Mouse (Mus musculus) liver, embryonic 11.5 days (tissue): ENCODE measurements around the gene Slc6a9. TPM values are rescaled to one million over a fixed set of nuclear protein-coding genes. Genes with fewer than 3 reads are reported as not detected.

Source experiments
- ATAC-seq: fragments of 200-750 bp; cut with Nextera tagmentation; replicated peaks from 2 replicates; pipeline ENCODE4 v1.8.0; 2017; ENCODE audit warnings: moderate number of reproducible peaks, mild to moderate bottlenecking, moderate TSS enrichment, moderate library complexity; ENCODE audit not compliant: low FRiP score
- DNase-seq: peaks from one replicate; pipeline ENCODE4 v3.0.0-alpha.2; 2017; ENCODE audit warnings: low spot score
- H3K27ac ChIP-seq: fragments of 300-500 bp; sonication (generic); 2 replicates; pipeline ENCODE4 v1.5.1; 2014; ENCODE audit warnings: mild to moderate bottlenecking, low read depth, low read length, control low read depth
- H3K27me3 ChIP-seq: fragments of 300-500 bp; sonication (generic); replicated peaks from 2 replicates; pipeline ENCODE4 v1.6.1; 2014; ENCODE audit warnings: low read length, mixed read lengths; ENCODE audit not compliant: control insufficient read depth, insufficient read depth
- H3K36me3 ChIP-seq: fragments of 300-500 bp; sonication (generic); 2 replicates; pipeline ENCODE4 v1.6.1; 2014; ENCODE audit warnings: mild to moderate bottlenecking, low read length, moderate library complexity, mixed read lengths; ENCODE audit not compliant: control insufficient read depth, insufficient read depth
- H3K4me1 ChIP-seq: fragments of 300-500 bp; sonication (generic); replicated peaks from 2 replicates; pipeline ENCODE4 v1.6.1; 2014; ENCODE audit warnings: low read length, mixed read lengths; ENCODE audit not compliant: control insufficient read depth, insufficient read depth
- H3K4me2 ChIP-seq: fragments of 300-500 bp; sonication (generic); 2 replicates; pipeline ENCODE4 v1.6.1; 2014; ENCODE audit warnings: mild to moderate bottlenecking, control low read depth, moderate library complexity
- H3K4me3 ChIP-seq: fragments of 300-500 bp; sonication (generic); 2 replicates; pipeline ENCODE4 v1.5.1; 2014; ENCODE audit warnings: low read depth, low read length, control low read depth
- H3K9ac ChIP-seq: fragments of 300-500 bp; sonication (generic); 2 replicates; pipeline ENCODE4 v1.6.1; 2014; ENCODE audit warnings: low read depth, low read length, control low read depth
- H3K9me3 ChIP-seq: fragments of 300-500 bp; sonication (generic); 2 replicates; pipeline ENCODE4 v1.6.1; 2016; ENCODE audit warnings: low read length, inconsistent platforms, mixed read lengths; ENCODE audit not compliant: control insufficient read depth
- WGBS: fragments of 180-500 bp; shearing (Covaris S2); extraction: QIAGEN DNeasy Blood & Tissue Kit; methylation state at CpG from one replicate; pipeline ENCODE4 v1.1.7; 2014; 5-methylcytosine and 5-hydroxymethylcytosine counted together
- polyA plus RNA-seq: library from polyadenylated mRNA; unstranded; fragments of >200 nt; fragmentation: Nextera tagmentation; extraction: Ambion mirVana; gene quantifications from 2 replicates; pipeline ENCODE4 v1.2.1, GENCODE M21; 2014

The Slc6a9 gene
- polyA plus RNA-seq: 21.7 and 26.3 TPM in 2 replicates

DNA sequence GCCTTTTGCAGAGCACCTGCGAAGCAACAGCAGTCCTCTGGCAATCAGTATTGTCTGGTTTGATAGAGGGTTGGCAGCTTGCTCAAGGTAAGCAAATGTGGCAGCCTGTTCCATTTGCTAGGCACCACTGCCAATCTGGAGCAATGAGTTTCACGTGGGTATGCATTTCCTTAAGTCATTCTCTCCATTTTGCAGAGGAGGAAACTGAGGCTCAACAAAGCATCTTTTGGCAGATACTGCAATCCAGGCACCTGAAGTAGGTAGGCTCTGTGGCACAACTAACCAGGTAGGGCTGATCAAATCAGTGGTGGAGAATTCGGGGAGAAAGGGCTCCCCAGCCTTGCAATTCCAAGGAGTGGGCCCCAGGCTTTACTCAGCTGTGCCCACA, at the start of gene Slc6a9:
Slc6a9 (plus strand) TSS at position 50 of the 388 bp plus-strand sequence.
- WGBS: 36% methylated on average over 3 of the region's 3 CpGs
- peak within 1 kb of the TSS; percentile 85 for H3K4me3 ChIP-seq
- peak within 1 kb of the TSS; percentile 93 for H3K4me2 ChIP-seq
- no peak for DNase-seq
- no peaks in the 10 kb centered on the region for H3K27me3 ChIP-seq
- H3K9me3 ChIP-seq: no peaks in the 10 kb centered on the region
- H3K27ac ChIP-seq: peak within 1 kb of the TSS; percentile 99
- no peak for ATAC-seq
- H3K36me3 ChIP-seq: 0 out of 2 replicates have a peak, but pooled peaks cover 2% of the 10 kb centered on the region
- H3K9ac ChIP-seq: peak within 1 kb of the TSS; percentile 90
- peaks cover 68% of the 10 kb centered on the region for H3K4me1 ChIP-seq

DNA sequence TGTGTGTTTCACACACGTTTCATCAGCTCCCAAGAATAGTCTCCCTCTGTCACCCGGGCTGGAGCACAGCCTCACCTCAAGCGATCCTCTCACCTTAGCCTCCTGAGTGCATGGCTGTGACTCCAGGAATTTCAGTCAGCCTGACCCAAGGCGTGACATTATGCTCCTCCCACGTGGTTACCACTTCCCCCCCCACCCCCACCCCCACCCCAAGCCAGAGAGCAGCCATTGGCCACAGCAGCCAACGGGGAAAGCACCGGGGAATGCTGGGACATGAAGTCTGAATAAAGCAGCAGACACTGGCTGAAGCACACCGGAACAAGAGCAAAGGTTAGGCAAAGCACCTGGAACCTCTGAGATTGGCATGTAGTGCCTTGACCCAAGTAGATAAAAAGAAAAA, 47.3 kb upstream of the Slc6a9 start:
- H3K4me1 ChIP-seq: no peaks in the 10 kb centered on the region
- H3K4me3 ChIP-seq: peak overlapping the region; percentile 38
- ATAC-seq: peak; percentile 91
- peak overlapping the region; percentile 53 for H3K9ac ChIP-seq
- no peaks in the 10 kb centered on the region for H3K9me3 ChIP-seq
- WGBS: 27% methylated on average over 8 of the region's 8 CpGs
- H3K27ac ChIP-seq: no peak overlapping the region
- H3K36me3 ChIP-seq: no peaks in the 10 kb centered on the region
- peak overlapping the region; percentile 58 for H3K4me2 ChIP-seq
- peak; percentile 71 for DNase-seq
- no peaks in the 10 kb centered on the region for H3K27me3 ChIP-seq

DNA sequence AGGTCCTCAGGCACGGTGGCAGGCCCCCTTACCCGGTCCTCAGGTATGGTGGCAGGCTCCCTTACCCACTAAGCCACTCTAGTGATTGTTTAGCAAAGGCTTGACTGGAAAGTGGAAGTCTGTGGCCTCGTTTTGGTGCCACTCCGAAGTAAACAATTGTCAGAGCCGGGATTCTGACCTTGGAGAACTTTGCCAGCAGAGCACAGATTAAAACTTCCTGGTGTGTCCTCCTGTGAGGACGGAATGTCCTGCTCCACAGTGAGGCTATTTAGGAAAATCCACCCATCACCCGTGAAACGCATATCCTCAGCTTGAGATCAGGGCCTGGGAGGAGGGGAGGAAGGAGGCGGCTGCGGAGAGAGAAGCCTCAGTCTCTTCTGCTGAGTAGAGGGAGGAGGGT, 46.0 kb upstream of the Slc6a9 start:
- no peak for ATAC-seq
- 70% methylated on average over 10 of the region's 10 CpGs for WGBS
- Histone ChIP-seq H3K4me3 (no peak overlapping the region), H3K4me1 (no peaks in the 10 kb centered on the region), H3K27ac (no peak overlapping the region), H3K36me3 (no peaks in the 10 kb centered on the region), H3K27me3 (no peaks in the 10 kb centered on the region), H3K9ac (no peak overlapping the region), H3K4me2 (no peak overlapping the region), H3K9me3 (no peaks in the 10 kb centered on the region)
- DNase-seq: no peak

DNA sequence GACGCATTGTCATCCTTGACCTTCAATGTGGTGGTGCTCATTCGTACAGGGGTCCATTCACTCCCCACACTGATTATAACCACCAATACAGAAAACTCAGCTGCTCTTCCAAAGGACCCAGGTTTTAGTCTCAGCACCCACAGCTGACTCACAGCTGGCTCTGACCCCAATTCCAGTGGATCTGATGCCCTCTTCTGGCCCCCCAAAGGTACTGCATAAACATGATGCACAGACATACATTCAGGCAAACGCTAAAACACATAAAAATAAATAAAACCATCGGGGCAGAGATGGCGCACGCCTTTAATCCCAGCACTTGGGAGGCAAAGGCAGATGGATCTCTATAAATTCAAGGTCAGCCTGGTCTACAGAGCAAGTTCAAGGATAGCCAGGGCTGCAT, 34.4 kb upstream of the Slc6a9 start:
- Histone ChIP-seq H3K4me3 (no peak overlapping the region), H3K9me3 (no peaks in the 10 kb centered on the region), H3K9ac (no peak overlapping the region), H3K4me1 (no peaks in the 10 kb centered on the region), H3K27ac (no peak overlapping the region), H3K27me3 (no peaks in the 10 kb centered on the region), H3K4me2 (no peak overlapping the region), H3K36me3 (no peaks in the 10 kb centered on the region)
- DNase-seq (no peak), ATAC-seq (no peak)
- 80% methylated on average over 6 of the region's 6 CpGs for WGBS

DNA sequence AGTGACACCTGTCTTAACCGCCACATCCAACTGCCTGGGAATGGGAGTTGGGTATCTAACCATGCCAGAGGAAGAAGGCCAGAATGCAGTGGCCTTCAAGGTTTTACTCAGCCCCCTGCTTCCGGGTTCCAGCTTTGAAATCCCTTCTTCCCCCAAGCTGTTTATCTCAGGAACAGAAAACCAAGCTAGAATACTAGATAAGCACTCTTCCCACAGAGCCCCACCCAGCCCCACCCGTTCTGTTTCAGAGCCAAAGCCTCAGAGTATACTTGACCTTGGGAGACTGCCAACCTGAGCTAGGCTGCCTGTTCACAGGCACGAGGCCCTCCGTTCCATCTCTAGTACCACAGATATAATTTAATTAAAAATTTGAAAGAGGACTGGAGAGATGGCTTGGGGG, 27.3 kb upstream of the Slc6a9 start:
- DNase-seq (no peak), ATAC-seq (peak; percentile 68; the same call in 1 of the 2 replicates)
- WGBS: 44% methylated on average over 5 of the region's 5 CpGs
- Histone ChIP-seq H3K36me3 (no peaks in the 10 kb centered on the region), H3K4me1 (peaks cover 13% of the 10 kb centered on the region), H3K9me3 (no peaks in the 10 kb centered on the region), H3K4me3 (no peak overlapping the region), H3K4me2 (no peak overlapping the region; the same call in 1 of the 2 replicates), H3K9ac (no peak overlapping the region), H3K27me3 (0 out of 2 replicates have a peak, but pooled peaks cover 3% of the 10 kb centered on the region), H3K27ac (no peak overlapping the region)

DNA sequence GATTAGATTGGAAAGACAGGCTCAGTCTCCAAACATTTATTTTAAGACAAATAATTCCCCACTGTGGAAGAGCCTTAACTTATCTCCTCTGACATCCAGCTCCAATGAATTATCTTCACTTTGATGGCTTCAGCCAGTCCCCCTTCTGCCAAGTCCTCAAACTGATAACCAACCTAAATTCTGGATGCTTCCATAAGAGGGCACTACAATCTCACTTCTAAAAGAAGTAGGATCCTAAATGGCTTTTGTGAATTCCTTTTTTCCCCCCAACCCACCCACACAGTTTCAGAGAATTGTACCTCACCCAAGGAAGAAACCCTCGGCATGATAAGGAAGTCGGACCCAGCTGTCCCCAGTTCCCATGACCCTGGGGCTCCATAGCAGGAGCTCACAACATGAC, 23.4 kb upstream of the Slc6a9 start:
- Histone ChIP-seq H3K4me1 (peaks cover 13% of the 10 kb centered on the region), H3K9me3 (no peaks in the 10 kb centered on the region), H3K36me3 (no peaks in the 10 kb centered on the region), H3K4me2 (no peak overlapping the region), H3K27me3 (0 out of 2 replicates have a peak, but pooled peaks cover 3% of the 10 kb centered on the region), H3K4me3 (no peak overlapping the region), H3K9ac (no peak overlapping the region), H3K27ac (no peak overlapping the region)
- DNase-seq: no peak
- ATAC-seq: no peak
- WGBS: 36% methylated on average over 2 of the region's 2 CpGs

DNA sequence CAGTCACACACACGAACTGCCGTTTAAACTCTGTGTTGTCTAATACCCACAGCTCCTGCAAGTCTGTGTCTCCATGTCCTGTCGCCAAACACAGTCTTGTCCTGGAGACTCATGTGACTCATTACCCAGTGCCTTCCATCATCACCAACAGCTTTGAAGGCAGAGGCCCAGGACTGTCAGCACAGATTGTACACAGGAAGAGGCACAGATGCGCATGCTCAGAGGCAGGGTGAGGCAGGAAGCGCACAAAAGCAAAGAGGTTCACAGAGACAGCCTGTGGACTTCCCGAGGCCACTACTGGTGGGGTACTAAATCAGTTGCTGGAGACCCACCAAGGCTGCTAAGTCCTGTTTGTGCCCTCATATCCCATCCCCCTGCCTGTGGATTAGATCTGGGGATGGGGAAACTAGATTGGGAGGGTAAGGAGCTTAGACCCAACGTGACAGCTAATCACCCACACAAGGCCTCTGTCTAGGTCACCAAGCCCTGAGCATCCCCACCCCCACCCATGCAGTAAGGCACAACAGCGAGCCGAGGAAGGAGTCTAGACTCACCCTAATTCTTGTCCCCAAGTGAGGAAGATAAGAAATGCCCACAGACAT, 20.6 kb upstream of the Slc6a9 start:
- no peak overlapping the region for H3K4me2 ChIP-seq
- DNase-seq (no peak), ATAC-seq (no peak)
- 0 out of 2 replicates have a peak, but pooled peaks cover 2% of the 10 kb centered on the region for H3K4me1 ChIP-seq
- 0 out of 2 replicates have a peak, but pooled peaks cover 3% of the 10 kb centered on the region for H3K27me3 ChIP-seq
- H3K27ac ChIP-seq: no peak overlapping the region
- 48% methylated on average over 9 of the region's 9 CpGs for WGBS
- H3K9ac ChIP-seq: no peak overlapping the region
- no peak overlapping the region for H3K4me3 ChIP-seq
- no peaks in the 10 kb centered on the region for H3K9me3 ChIP-seq
- no peaks in the 10 kb centered on the region for H3K36me3 ChIP-seq

DNA sequence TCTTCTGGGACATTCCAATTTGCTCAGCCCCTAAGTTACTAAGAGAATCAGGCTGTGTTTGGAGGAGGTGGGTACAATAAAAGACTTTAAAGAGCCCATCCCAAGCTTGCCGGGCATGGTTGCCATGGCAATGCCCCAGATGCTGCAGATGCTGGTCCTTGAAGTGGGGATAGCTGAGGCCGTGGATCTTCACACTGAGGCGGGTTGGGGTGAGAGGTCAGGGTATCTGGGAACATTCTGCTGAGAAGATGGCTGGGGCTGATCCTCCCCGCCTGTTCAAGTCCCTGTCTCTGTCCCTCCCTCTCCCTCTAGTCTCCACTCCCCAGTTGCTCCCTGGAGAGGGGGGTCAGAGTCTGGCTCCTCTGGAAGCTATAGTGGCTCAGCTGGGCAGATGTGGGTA, 20.0 kb upstream of the Slc6a9 start:
- Histone ChIP-seq H3K27me3 (0 out of 2 replicates have a peak, but pooled peaks cover 3% of the 10 kb centered on the region), H3K9me3 (no peaks in the 10 kb centered on the region), H3K27ac (no peak overlapping the region), H3K4me2 (no peak overlapping the region), H3K36me3 (no peaks in the 10 kb centered on the region), H3K4me3 (no peak overlapping the region), H3K4me1 (0 out of 2 replicates have a peak, but pooled peaks cover 2% of the 10 kb centered on the region), H3K9ac (no peak overlapping the region)
- DNase-seq: no peak
- no peak for ATAC-seq
- 69% methylated on average over 4 of the region's 4 CpGs for WGBS

DNA sequence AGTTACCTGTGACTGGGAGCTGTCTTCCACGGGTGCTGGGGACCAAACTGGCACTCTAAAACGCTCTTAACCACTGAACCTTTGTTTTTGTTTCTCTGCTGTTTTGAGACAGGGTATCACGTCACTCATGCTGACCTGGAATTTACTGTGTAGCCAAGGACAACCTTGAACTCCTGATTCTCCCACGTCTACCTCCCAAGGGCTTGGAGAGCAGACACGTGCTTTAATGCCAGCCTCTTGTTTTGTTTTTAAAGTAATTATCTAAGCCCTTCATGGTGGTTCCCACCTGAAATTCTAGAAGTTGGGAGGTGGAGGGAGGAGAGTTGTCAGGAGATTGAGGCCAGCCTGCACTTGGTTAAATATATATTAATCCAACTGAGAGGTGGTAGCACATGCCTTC, 17.5 kb upstream of the Slc6a9 start:
- DNase-seq (no peak), ATAC-seq (no peak)
- H3K9me3 ChIP-seq: no peaks in the 10 kb centered on the region
- H3K9ac ChIP-seq: no peak overlapping the region
- no peak overlapping the region for H3K4me3 ChIP-seq
- no peaks in the 10 kb centered on the region for H3K4me1 ChIP-seq
- 76% methylated on average over 5 of the region's 5 CpGs for WGBS
- H3K4me2 ChIP-seq: no peak overlapping the region
- no peaks in the 10 kb centered on the region for H3K36me3 ChIP-seq
- H3K27ac ChIP-seq: no peak overlapping the region
- 0 out of 2 replicates have a peak, but pooled peaks cover 2% of the 10 kb centered on the region for H3K27me3 ChIP-seq
